Mouse (Mus musculus): Measurements from ENCODE around the gene Aurkb. TPM values are rescaled to one million over a fixed set of nuclear protein-coding genes. Genes with fewer than 3 reads are reported as not detected.
"Not testable (repeated sequence)": the region's sequence is repeated elsewhere in the genome, so short reads cannot be mapped to it uniquely, and the experiment has no call there.

Aurkb gene
- polyA plus RNA-seq, 3 experiments from 2014 or later, result 5.8 to 74.0 (median 12.9) TPM

- ATAC-seq, result no peak
Observed at GRCm38 (mm10) chr11:69081613-69082012, 36.2 kb downstream of the Aurkb start.

- ATAC-seq, result no peak
Observed at GRCm38 (mm10) chr11:69085608-69086007, 40.2 kb downstream of the Aurkb start.

- ATAC-seq, result no peak
Observed at GRCm38 (mm10) chr11:69086390-69086789, 40.9 kb downstream of the Aurkb start.

GRCm38 (mm10) chr11:69087082-69087481 is 41.6 kb downstream of the Aurkb start:
- ATAC-seq, result no peak

- no peak for ATAC-seq
Observed at GRCm38 (mm10) chr11:69087597-69087996, 42.1 kb downstream of the Aurkb start.

GRCm38 (mm10) chr11:69088103-69088855 is 42.8 kb downstream of the Aurkb start, which contains the start of gene Vamp2:
Gene Vamp2 (plus strand): TSS chr11:69088490.
- ATAC-seq, result peak; percentile 72

GRCm38 (mm10) chr11:69088856-69089615 is 43.6 kb downstream of the Aurkb start:
- ATAC-seq, result no peak

- no peak for ATAC-seq
Observed at GRCm38 (mm10) chr11:69089616-69090290, 44.3 kb downstream of the Aurkb start.

- no peak for ATAC-seq
Observed at GRCm38 (mm10) chr11:69090367-69090766, 44.9 kb downstream of the Aurkb start.

- no peak for ATAC-seq
Observed at GRCm38 (mm10) chr11:69091566-69092385, 46.3 kb downstream of the Aurkb start.

- ATAC-seq, result no peak
Observed at GRCm38 (mm10) chr11:69092386-69092751, 46.9 kb downstream of the Aurkb start.

GRCm38 (mm10) chr11:69092871-69093270 is 47.4 kb downstream of the Aurkb start:
- no peak for ATAC-seq

- ATAC-seq, result not testable (repeated sequence)
Observed at GRCm38 (mm10) chr11:69093856-69094255, 48.4 kb downstream of the Aurkb start.

- peak; percentile 57 for ATAC-seq
Observed at GRCm38 (mm10) chr11:69094697-69095429, 49.4 kb downstream of the Aurkb start, which contains the start of gene Per1. Gene Per1 (plus strand): TSS chr11:69095217.

- no peak for ATAC-seq
Observed at GRCm38 (mm10) chr11:69095511-69096231, 50.2 kb downstream of the Aurkb start.

GRCm38 (mm10) chr11:69096360-69096986 is 51.0 kb downstream of the Aurkb start:
- ATAC-seq, result no peak

- peak; percentile 2 for ATAC-seq
Observed at GRCm38 (mm10) chr11:69096987-69097900, 51.8 kb downstream of the Aurkb start.

- ATAC-seq, result peak; percentile 53
Observed at GRCm38 (mm10) chr11:69098039-69098761, 52.8 kb downstream of the Aurkb start.

- no peak for ATAC-seq
Observed at GRCm38 (mm10) chr11:69098762-69099091, 53.3 kb downstream of the Aurkb start.

Measured in inflammation-experienced regulatory T-cells, adult 6 months (primary cell).